Mouse (Mus musculus): ENCODE measurements around the gene Slc43a1.
"Not testable (repeated sequence)": the region's sequence is repeated elsewhere in the genome, so short reads cannot be mapped to it uniquely, and the experiment has no call there.

The Slc43a1 gene

GRCm38 (mm10) chr2:84838593-84838949, at the start of gene Slc43a1:
Gene Slc43a1, plus strand, starts transcription at chr2:84838850.
- DNase-seq (ENCODE audit: low read depth): no peak

DNA sequence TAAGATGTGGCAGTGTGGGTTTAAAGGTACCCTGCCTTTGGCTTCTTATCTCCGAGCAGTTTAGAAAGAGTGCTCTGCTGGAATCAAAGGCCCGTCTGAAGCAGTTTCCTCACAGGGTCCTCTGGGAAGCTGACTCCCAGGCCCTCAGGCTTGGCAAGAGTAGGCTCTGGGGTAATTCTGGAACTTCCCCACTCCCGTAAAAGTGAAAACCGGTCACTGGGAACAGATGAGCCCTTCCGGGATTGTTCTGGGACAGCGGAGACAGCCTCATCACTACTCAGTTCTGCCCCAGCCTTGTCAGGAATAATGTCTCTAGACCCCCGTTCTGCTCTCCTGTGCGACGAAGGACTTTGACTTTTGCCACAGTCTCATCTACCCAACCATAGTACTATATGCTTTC, 48.2 kb upstream of the Slc43a1 start:
- no peak for DNase-seq (ENCODE audit: low read depth)

GRCm38 (mm10) chr2:84792516-84792915, 46.1 kb upstream of the Slc43a1 start:
- no peak for DNase-seq (ENCODE audit: low read depth)

GRCm38 (mm10) chr2:84793154-84793553, 45.5 kb upstream of the Slc43a1 start:
- no peak for DNase-seq (ENCODE audit: low read depth)

- no peak for DNase-seq (ENCODE audit: low read depth)
These were observed 44.8 kb upstream of the Slc43a1 start for GRCm38 (mm10) chr2:84793871-84794270.

DNA sequence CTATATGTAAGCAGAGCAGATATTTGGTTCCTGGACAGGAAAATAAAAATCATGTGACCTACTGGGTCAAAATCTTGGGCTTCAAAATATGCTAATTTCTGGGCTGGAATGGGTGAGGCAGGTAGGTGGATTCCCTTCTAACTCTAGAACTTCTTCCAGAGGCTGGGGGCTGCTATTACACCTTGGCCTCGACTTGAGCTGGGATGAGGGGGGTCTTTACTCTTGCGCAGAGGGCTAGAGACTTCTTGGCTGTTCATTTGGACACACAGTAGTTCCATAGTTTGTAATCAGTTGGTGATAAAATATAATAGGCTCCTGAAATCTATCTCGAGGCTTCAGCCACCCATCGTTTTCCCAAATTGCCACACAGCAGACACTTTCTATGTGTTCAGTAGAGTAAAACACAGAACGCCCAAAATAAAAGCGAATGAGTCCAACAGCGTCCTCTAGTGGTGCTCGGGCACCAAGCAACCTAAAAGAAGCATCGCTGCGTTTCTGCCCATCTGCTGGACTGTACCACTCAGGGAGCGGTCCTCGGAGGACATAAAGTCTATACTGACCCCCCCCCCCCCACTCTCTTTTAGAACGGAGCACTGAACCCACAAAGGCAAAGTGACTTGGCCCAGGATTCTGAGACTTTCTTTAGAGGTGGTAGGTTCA, 40.7 kb upstream of the Slc43a1 start:
- DNase-seq (ENCODE audit: low read depth): peak; percentile 85

GRCm38 (mm10) chr2:84798493-84798921, 40.1 kb upstream of the Slc43a1 start, which contains the start of gene Ube2l6:
Gene Ube2l6, plus strand, starts transcription at chr2:84798828.
- peak; percentile 56 for DNase-seq (ENCODE audit: low read depth)

- peak; percentile 71 for DNase-seq (ENCODE audit: low read depth)
These were observed 39.5 kb upstream of the Slc43a1 start for GRCm38 (mm10) chr2:84799041-84799561.

DNA sequence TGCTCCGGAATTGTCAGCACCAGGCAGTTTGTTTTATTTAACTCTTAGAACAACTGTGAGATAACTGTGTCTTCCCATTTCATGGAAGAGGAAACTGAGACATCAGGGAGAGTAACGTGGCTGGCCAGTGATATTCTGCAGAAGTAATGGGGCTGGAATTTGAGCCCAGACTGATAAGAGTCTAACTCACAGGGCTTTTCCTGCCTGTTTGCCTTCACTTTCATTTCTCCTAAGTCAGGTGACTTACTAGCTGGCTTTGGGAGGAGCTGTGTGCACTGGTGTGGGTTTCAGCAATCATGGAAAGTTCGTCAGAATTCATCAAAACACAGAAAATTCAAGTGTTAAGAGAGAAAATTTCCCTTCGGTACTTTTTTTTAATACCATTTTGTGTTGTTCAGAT, 38.3 kb upstream of the Slc43a1 start:
- DNase-seq (ENCODE audit: low read depth): no peak

- DNase-seq (ENCODE audit: low read depth): not testable (repeated sequence)
These were observed 37.4 kb upstream of the Slc43a1 start for GRCm38 (mm10) chr2:84801223-84801622.

DNA sequence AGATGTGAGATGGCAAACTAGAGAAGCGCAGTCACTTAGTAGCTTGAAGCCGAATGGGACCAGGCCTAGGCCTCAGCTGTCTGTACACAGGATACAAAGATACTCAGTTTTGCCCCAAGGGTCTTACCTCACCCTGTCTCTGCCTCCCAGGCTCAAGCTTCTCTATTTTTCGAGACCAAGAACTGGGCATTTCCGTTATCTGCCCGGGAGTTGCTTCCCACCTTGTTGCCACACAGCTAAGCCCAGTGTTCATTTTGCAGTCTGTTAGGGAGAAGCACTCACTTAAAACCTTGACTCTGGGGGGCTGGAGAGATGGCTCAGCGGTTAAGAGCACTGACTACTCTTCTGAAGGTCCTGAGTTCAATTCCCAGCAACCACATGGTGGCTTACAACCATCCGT, 34.7 kb upstream of the Slc43a1 start:
- no peak for DNase-seq (ENCODE audit: low read depth)

- no peak for DNase-seq (ENCODE audit: low read depth)
These were observed 32.1 kb upstream of the Slc43a1 start for GRCm38 (mm10) chr2:84806546-84806945.

DNA sequence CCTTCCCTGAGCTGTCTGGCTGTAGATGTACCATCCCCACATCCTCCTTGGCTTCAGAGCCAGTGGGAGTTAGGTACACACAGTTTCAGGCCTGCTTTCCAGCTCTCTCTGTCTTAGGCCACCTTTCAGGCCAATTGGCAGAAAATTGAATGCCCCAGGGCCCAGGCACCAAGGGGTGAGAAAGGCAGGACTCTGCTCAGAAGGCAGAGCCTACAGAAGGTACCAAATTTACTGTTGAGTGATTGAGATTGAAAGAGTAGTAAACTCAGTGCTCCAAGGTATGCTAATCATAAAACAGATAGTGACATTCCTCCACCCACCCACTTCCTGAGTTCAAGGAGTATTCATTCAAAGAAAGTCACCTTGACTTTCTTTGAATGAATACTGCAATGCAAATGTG, 29.3 kb upstream of the Slc43a1 start:
- no peak for DNase-seq (ENCODE audit: low read depth)

DNA sequence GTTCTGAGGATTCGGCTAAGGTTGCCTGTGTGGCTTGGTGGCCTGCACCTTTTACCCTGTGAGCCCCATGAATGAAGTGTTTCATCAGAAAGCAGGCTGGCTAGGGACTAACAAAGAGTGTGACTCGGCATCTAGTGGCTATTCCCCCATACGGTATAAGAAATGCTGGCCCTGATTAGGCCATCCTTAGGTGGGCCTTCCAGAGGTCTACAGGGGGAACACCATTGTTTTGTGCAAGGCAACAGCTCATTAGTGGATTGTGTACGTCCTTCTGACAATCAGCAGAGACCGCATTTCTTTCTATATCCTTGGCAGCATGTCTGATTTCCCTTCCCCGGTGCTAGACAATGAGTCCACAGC, 28.1 kb upstream of the Slc43a1 start:
- DNase-seq (ENCODE audit: low read depth): no peak

- no peak for DNase-seq (ENCODE audit: low read depth)
These were observed 27.6 kb upstream of the Slc43a1 start for GRCm38 (mm10) chr2:84810886-84811577.

- DNase-seq (ENCODE audit: low read depth): no peak
These were observed 26.8 kb upstream of the Slc43a1 start for GRCm38 (mm10) chr2:84811880-84812279.

GRCm38 (mm10) chr2:84812676-84813075, 26.0 kb upstream of the Slc43a1 start:
- DNase-seq (ENCODE audit: low read depth): no peak

- no peak for DNase-seq (ENCODE audit: low read depth)
These were observed 18.8 kb upstream of the Slc43a1 start for GRCm38 (mm10) chr2:84819861-84820260.

DNA sequence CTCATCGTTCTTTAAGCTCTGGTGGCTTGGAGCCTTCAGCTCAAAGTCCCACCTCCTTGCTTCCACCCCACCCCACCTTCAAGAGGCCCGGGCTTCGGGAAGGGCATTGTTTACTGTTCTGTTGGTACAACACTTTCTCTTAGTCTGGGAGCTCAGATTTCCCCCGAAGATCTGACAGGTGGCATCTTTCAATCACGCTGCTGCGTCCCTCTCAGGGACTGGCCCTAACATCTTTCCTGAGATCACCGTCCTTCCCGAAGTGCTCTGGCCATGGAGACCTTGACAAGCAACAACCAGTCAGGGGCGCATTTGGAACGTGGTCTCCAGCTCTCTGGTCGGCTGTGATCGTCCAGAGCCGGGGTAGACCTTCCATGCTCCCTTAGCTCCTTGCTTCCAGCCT, 16.1 kb upstream of the Slc43a1 start, which contains the start of gene Smtnl1:
Gene Smtnl1, minus strand, starts transcription at position 101 of the 400 bp plus-strand sequence.
- no peak for DNase-seq (ENCODE audit: low read depth)

GRCm38 (mm10) chr2:84823237-84823636, 15.4 kb upstream of the Slc43a1 start:
- no peak for DNase-seq (ENCODE audit: low read depth)

- DNase-seq (ENCODE audit: low read depth): peak; percentile 85
These were observed 12.0 kb upstream of the Slc43a1 start, which contains the start of gene Timm10 for GRCm38 (mm10) chr2:84826488-84827282. Gene Timm10, plus strand, starts transcription at chr2:84826997.

DNA sequence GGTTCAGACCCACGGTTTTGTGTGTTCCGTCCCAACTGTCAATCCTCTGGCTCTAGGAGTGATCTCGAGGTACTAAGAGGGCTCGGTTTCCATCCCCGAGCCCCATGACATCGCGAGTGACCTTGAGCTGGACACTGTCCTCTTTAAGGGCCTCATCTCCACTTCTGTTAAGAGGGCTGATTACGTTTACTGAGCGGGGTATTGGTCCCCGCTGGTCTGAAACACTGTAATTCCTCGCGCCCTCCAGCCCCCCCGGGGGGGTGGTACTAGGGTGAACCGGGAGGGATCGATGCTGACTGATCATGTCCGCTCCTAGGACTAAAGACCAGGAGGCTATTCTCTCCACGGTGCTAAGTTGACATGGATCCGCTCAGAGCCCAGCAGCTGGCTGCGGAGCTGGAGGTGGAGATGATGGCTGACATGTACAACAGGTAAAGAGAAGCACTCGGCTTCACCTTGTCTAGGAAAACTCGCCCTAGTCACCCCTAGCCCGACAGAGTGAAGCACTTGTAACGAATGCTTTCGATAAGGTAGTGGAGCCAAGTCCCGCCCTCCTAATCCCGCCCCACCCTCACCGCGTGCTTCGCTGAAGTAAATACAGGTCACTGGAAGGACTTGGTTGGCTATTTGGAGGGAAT, 11.2 kb upstream of the Slc43a1 start:
- DNase-seq (ENCODE audit: low read depth): no peak
